Mouse (Mus musculus): ENCODE results near the gene Krit1. TPM values are rescaled to one million over a fixed set of nuclear protein-coding genes. Genes with fewer than 3 reads are reported as not detected.
"Not testable (repeated sequence)": the region's sequence is repeated elsewhere in the genome, so short reads cannot be mapped to it uniquely, and the experiment has no call there.

The Krit1 gene
- polyA plus RNA-seq, 1 experiment from 2014 or later, result 36.7 TPM

DNA sequence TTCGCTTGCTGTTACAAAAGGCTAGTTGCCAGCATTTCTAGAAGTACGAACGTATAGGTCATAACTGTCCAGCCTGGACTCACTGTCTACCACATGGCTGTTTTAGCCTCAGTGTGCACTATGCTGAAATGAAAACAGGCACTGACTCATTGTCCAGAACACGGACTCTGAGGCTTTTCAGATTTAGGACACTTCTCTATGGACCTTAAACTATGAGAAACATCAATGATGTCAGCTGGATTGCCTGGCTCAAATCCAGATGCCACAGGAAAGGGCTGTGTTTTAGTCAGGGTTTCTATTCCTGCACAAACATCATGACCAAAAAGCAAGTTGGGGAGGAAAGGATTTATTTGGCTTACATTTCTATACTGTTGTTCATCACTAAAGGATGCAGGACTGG lies 15.4 kb upstream of the Krit1 start:
- Histone ChIP-seq H3K4me2 (ENCODE audit: low read length) (no peak overlapping the region), H3K4me1 (replicated peaks; ENCODE audit: insufficient read depth, low read length) (no peaks in the 10 kb centered on the region), H3K9ac (ENCODE audit: low read depth, low read length) (no peak overlapping the region), H3K27ac (no peak overlapping the region), H3K9me3 (replicated peaks; ENCODE audit: low read length) (no peaks in the 10 kb centered on the region), H3K27me3 (ENCODE audit: insufficient read depth, low read length) (no peaks in the 10 kb centered on the region), H3K4me3 (replicated peaks; ENCODE audit: low read depth, low read length) (no peak overlapping the region), H3K36me3 (ENCODE audit: insufficient read depth, low read length) (no peaks in the 10 kb centered on the region)
- WGBS, result 73% methylated on average over 4 of the region's 4 CpGs
- DNase-seq (ENCODE audit: low spot score), result no peak
- TF ChIP-seq CTCF (IDR thresholded peaks at IDR 0.05; ENCODE audit: low read depth), result no peak
- ATAC-seq (replicated peaks; ENCODE audit: low FRiP score, low read depth), result no peak

DNA sequence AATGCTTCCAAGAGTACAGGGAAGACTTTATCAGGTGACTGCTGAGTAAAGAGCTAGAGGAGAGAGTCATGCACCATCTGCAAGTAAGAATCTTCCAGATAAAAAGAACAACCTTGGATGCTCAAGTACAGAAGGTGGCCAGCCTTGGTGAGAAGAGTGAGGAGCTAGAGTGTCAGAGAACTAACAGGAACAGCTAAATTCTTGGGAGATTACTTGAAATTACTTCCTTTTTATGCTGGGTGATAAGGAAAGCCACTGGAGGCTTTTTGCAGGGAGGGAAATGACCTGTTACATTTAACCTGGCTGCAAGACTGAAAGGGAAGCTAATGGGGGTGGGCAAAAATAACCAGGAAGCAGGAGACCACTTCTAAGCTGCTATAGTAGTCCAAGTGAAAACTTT lies 11.9 kb upstream of the Krit1 start:
- Histone ChIP-seq H3K4me3 (replicated peaks; ENCODE audit: low read depth, low read length) (no peak overlapping the region), H3K9me3 (replicated peaks; ENCODE audit: low read length) (no peaks in the 10 kb centered on the region), H3K36me3 (ENCODE audit: insufficient read depth, low read length) (no peaks in the 10 kb centered on the region), H3K27ac (no peak overlapping the region), H3K9ac (ENCODE audit: low read depth, low read length) (no peak overlapping the region), H3K4me2 (ENCODE audit: low read length) (no peak overlapping the region), H3K27me3 (ENCODE audit: insufficient read depth, low read length) (no peaks in the 10 kb centered on the region), H3K4me1 (replicated peaks; ENCODE audit: insufficient read depth, low read length) (no peaks in the 10 kb centered on the region)
- no peak for ATAC-seq (replicated peaks; ENCODE audit: low FRiP score, low read depth)
- DNase-seq (ENCODE audit: low spot score), result no peak
- TF ChIP-seq CTCF (IDR thresholded peaks at IDR 0.05; ENCODE audit: low read depth), result no peak

GRCm38 (mm10) chr5:3797101-3797500 lies 5.9 kb upstream of the Krit1 start:
- H3K9ac ChIP-seq (ENCODE audit: low read depth, low read length); H3K4me2 ChIP-seq (ENCODE audit: low read length); H3K9me3 ChIP-seq (replicated peaks; ENCODE audit: low read length); H3K4me1 ChIP-seq (replicated peaks; ENCODE audit: insufficient read depth, low read length); DNase-seq (ENCODE audit: low spot score); H3K27ac ChIP-seq; ATAC-seq (replicated peaks; ENCODE audit: low FRiP score, low read depth); H3K4me3 ChIP-seq (replicated peaks; ENCODE audit: low read depth, low read length); H3K27me3 ChIP-seq (ENCODE audit: insufficient read depth, low read length); H3K36me3 ChIP-seq (ENCODE audit: insufficient read depth, low read length): not testable (repeated sequence)
- 100% methylated on average over 2 of the region's 2 CpGs for WGBS

- not testable (repeated sequence) for H3K36me3 ChIP-seq (ENCODE audit: insufficient read depth, low read length); DNase-seq (ENCODE audit: low spot score); ATAC-seq (replicated peaks; ENCODE audit: low FRiP score, low read depth); H3K4me2 ChIP-seq (ENCODE audit: low read length); H3K27me3 ChIP-seq (ENCODE audit: insufficient read depth, low read length); H3K9ac ChIP-seq (ENCODE audit: low read depth, low read length); H3K4me3 ChIP-seq (replicated peaks; ENCODE audit: low read depth, low read length); H3K4me1 ChIP-seq (replicated peaks; ENCODE audit: insufficient read depth, low read length); H3K27ac ChIP-seq; H3K9me3 ChIP-seq (replicated peaks; ENCODE audit: low read length)
These were observed 4.3 kb upstream of the Krit1 start for GRCm38 (mm10) chr5:3798656-3799055.

- Histone ChIP-seq H3K36me3 (ENCODE audit: insufficient read depth, low read length) (no peaks in the 10 kb centered on the region), H3K4me1 (replicated peaks; ENCODE audit: insufficient read depth, low read length) (no peaks in the 10 kb centered on the region), H3K27ac (no peak overlapping the region), H3K4me2 (ENCODE audit: low read length) (no peak overlapping the region), H3K4me3 (replicated peaks; ENCODE audit: low read depth, low read length) (no peak overlapping the region), H3K27me3 (ENCODE audit: insufficient read depth, low read length) (no peaks in the 10 kb centered on the region), H3K9me3 (replicated peaks; ENCODE audit: low read length) (no peaks in the 10 kb centered on the region), H3K9ac (ENCODE audit: low read depth, low read length) (no peak overlapping the region)
- ATAC-seq (replicated peaks; ENCODE audit: low FRiP score, low read depth) (no peak), DNase-seq (ENCODE audit: low spot score) (no peak)
- WGBS, result 91% methylated on average over 1 of the region's 1 CpGs
- no peak for TF ChIP-seq CTCF (IDR thresholded peaks at IDR 0.05; ENCODE audit: low read depth)
These were observed 2.9 kb upstream of the Krit1 start for GRCm38 (mm10) chr5:3800041-3800440.

- H3K9ac ChIP-seq (ENCODE audit: low read depth, low read length), result no peak overlapping the region
- H3K27me3 ChIP-seq (ENCODE audit: insufficient read depth, low read length), result no peaks in the 10 kb centered on the region
- H3K9me3 ChIP-seq (replicated peaks; ENCODE audit: low read length), result no peaks in the 10 kb centered on the region
- no peak for DNase-seq (ENCODE audit: low spot score)
- H3K4me2 ChIP-seq (ENCODE audit: low read length), result peak overlapping the region; percentile 30; the same call in 1 of the 2 replicates
- no peak overlapping the region for H3K27ac ChIP-seq
- no peak for TF ChIP-seq CTCF (IDR thresholded peaks at IDR 0.05; ENCODE audit: low read depth)
- WGBS, result 77% methylated on average over 4 of the region's 4 CpGs
- no peak overlapping the region for H3K4me3 ChIP-seq (replicated peaks; ENCODE audit: low read depth, low read length)
- H3K36me3 ChIP-seq (ENCODE audit: insufficient read depth, low read length), result no peaks in the 10 kb centered on the region
- no peak for ATAC-seq (replicated peaks; ENCODE audit: low FRiP score, low read depth)
- no peaks in the 10 kb centered on the region for H3K4me1 ChIP-seq (replicated peaks; ENCODE audit: insufficient read depth, low read length)
These were observed 2.1 kb upstream of the Krit1 start for GRCm38 (mm10) chr5:3800881-3801280.

DNA sequence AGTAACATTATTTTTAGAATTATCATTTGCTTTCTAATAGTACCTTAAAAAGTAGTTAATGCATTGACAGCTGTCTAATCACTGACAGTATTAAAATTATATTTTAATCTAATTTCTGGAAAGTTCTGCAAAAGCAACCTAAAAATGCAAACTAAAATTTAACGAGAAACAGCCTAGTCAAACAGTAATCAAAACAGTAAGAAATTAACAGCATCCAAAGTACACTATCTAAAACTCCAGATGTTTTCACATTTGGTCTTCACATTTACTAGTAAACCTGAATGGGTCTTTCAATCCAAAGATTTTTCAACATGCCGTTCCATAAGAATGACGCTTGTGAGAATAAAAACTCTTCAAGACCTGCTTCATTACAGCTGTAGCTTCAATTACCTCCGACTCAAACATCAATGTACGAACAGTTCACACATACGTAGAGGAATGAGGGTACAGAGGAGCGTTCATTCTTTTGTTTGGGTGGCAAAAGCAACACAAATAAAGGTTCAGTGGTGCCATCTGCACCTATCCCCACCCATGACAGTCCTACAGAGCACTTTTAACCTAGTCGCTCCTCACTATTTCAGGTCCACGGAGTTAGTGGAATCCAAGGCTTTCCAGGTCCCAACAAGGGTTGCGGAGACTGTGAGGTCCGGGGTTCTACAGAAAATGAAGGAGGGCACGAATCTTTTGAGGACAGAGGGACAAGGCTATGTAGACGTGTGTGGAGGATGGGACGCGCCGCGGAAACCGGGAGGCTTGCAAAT lies 1.1 kb upstream of the Krit1 start:
- H3K9me3 ChIP-seq (replicated peaks; ENCODE audit: low read length), result no peaks in the 10 kb centered on the region
- no peaks in the 10 kb centered on the region for H3K4me1 ChIP-seq (replicated peaks; ENCODE audit: insufficient read depth, low read length)
- peak overlapping the region; percentile 80 for H3K4me2 ChIP-seq (ENCODE audit: low read length)
- no peak for TF ChIP-seq CTCF (IDR thresholded peaks at IDR 0.05; ENCODE audit: low read depth)
- WGBS, result 4% methylated on average over 18 of the region's 18 CpGs
- no peaks in the 10 kb centered on the region for H3K27me3 ChIP-seq (ENCODE audit: insufficient read depth, low read length)
- peak overlapping the region; percentile 90 for H3K27ac ChIP-seq
- H3K9ac ChIP-seq (ENCODE audit: low read depth, low read length), result peak overlapping the region; percentile 82
- peak overlapping the region; percentile 85 for H3K4me3 ChIP-seq (replicated peaks; ENCODE audit: low read depth, low read length)
- DNase-seq (ENCODE audit: low spot score), result peak; percentile 33
- ATAC-seq (replicated peaks; ENCODE audit: low FRiP score, low read depth), result no peak; the same call in 1 of the 2 replicates
- no peaks in the 10 kb centered on the region for H3K36me3 ChIP-seq (ENCODE audit: insufficient read depth, low read length)
